Mouse (Mus musculus): Measurements from ENCODE around the gene Scaper. TPM values are rescaled to one million over a fixed set of nuclear protein-coding genes. Genes with fewer than 3 reads are reported as not detected.

Gene Scaper
- polyA plus RNA-seq, 1 experiment from 2014 or later = 7.7 TPM

DNA sequence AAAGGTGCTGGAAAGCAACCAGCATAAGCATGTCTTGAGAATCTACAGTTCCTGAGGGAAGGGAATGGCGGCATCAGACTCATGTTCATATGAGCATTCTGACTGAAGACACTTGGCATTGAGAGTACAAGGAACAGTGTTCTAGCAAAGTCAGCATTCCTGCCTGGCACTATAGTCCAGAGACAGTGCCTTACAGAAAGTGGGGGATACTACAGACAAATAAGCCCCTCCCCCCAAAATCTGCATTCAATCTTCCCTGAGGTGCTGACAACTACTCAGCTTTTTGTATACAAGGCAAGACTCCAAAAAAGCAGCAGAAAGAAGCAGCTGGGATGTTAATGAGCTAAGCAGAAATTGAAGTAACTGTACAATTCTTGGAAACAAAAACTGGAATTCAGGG is 59.9 kb downstream of the Scaper start:
- Histone ChIP-seq H3K27me3 (no peaks in the 10 kb centered on the region), H3K4me3 (no peak overlapping the region), H3K9ac (no peak overlapping the region), H3K27ac (no peak overlapping the region), H3K4me2 (no peak overlapping the region), H3K9me3 (no peaks in the 10 kb centered on the region), H3K4me1 (no peaks in the 10 kb centered on the region), H3K36me3 (no peaks in the 10 kb centered on the region)
- peak; percentile 39; the same call in 1 of the 2 replicates for ATAC-seq (ENCODE audit: borderline replicate concordance, extremely low read depth, low FRiP score, low TSS enrichment)
- 69% methylated on average over 1 of the region's 1 CpGs for WGBS

DNA sequence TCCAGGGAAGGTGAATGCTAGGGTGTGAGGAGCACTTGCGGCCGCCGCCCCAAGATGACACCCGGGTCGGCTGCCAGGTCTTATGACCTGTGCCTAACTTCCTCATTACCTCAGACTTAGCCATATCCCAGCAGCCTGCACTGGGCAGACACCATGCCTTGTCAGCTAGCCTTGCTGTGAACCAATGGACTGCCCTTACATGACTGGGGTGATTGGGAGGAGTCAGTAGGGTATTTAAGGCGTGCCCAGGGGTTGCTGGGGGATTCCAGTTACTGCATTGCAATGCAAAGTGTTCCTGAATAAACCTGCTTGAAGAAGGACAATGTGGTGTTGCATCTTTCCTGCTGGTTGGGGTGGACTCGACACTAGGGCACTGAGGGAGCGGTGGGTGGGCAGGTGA is 148.5 kb downstream of the Scaper start:
- H3K4me3 ChIP-seq = no peak overlapping the region
- H3K9ac ChIP-seq = no peak overlapping the region
- no peak overlapping the region for H3K4me2 ChIP-seq
- H3K27ac ChIP-seq = no peak overlapping the region
- no peaks in the 10 kb centered on the region for H3K9me3 ChIP-seq
- ATAC-seq (ENCODE audit: borderline replicate concordance, extremely low read depth, low FRiP score, low TSS enrichment) = no peak
- 86% methylated on average over 8 of the region's 8 CpGs for WGBS
- H3K27me3 ChIP-seq = no peaks in the 10 kb centered on the region
- no peaks in the 10 kb centered on the region for H3K36me3 ChIP-seq
- no peaks in the 10 kb centered on the region for H3K4me1 ChIP-seq

DNA sequence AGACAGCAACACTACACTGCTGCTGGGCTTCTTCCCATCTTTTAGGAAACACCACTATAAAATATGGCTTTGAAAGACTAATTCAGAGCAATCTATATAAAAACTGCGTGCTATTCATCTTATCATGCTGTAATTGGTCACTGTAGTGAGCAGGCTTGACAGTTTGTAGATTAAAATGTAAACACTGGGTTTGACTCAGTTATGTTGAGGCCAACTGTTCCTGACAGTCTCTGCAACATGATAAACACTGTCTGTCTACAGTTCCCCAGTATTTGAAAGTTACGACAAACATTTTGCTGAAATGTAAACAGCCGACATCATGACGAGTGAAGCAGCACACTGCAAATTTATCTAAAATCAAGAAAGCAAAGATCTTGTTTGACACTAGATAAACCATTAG is 225.9 kb downstream of the Scaper start:
- no peak overlapping the region for H3K9ac ChIP-seq
- peak; percentile 74; the same call in 1 of the 2 replicates for ATAC-seq (ENCODE audit: borderline replicate concordance, extremely low read depth, low FRiP score, low TSS enrichment)
- H3K27ac ChIP-seq = no peak overlapping the region
- no peaks in the 10 kb centered on the region for H3K9me3 ChIP-seq
- H3K4me1 ChIP-seq = no peaks in the 10 kb centered on the region
- WGBS = 17% methylated on average over 4 of the region's 4 CpGs
- no peaks in the 10 kb centered on the region for H3K27me3 ChIP-seq
- no peak overlapping the region for H3K4me3 ChIP-seq
- no peaks in the 10 kb centered on the region for H3K36me3 ChIP-seq
- no peak overlapping the region for H3K4me2 ChIP-seq

DNA sequence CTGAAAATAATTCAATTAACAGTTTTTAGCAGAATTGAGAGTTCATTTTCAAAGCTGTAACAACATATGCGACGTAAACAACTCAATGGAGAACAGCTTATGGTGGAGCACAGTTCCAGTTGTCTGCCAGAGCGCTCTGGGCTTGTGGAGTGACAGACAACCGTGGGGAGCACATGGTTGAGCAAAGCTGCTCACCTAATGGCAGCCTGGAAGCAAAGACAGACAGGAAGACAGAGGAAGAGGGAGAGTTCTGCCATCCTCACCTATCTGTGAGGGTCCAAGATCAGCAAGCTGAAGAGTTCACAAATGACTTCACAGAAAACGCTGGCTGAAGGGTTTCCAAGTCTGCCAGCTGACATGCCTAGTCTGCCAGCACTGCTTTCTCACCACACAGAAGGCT is 227.4 kb downstream of the Scaper start:
- no peaks in the 10 kb centered on the region for H3K4me1 ChIP-seq
- H3K4me3 ChIP-seq = no peak overlapping the region
- no peak for ATAC-seq (ENCODE audit: borderline replicate concordance, extremely low read depth, low FRiP score, low TSS enrichment)
- H3K36me3 ChIP-seq = no peaks in the 10 kb centered on the region
- H3K9ac ChIP-seq = no peak overlapping the region
- 77% methylated on average over 5 of the region's 5 CpGs for WGBS
- H3K27ac ChIP-seq = no peak overlapping the region
- H3K27me3 ChIP-seq = no peaks in the 10 kb centered on the region
- no peak overlapping the region for H3K4me2 ChIP-seq
- no peaks in the 10 kb centered on the region for H3K9me3 ChIP-seq

DNA sequence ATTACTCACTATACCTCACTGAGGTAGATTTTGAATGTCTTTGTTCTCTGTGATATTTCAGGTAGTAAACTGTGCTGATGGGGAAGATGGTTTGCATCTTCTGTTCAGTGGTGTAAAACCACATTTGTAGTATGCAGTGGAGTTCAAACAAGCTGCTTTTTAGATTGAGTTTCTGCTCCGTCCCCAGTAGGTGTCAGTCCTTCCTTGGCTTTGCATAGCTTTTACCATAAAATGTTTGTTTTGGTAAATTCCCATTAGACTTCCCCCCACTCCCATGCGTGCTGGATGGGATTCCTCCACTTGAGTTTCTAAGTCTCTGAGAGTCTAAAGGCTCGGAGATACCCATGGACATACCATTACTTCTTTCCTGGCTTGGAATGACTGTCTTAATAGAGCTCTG is 231.3 kb downstream of the Scaper start:
- Histone ChIP-seq H3K9me3 (no peaks in the 10 kb centered on the region), H3K4me1 (no peaks in the 10 kb centered on the region), H3K9ac (no peak overlapping the region), H3K36me3 (no peaks in the 10 kb centered on the region), H3K27ac (no peak overlapping the region), H3K4me2 (no peak overlapping the region), H3K4me3 (no peak overlapping the region), H3K27me3 (no peaks in the 10 kb centered on the region)
- 50% methylated on average over 3 of the region's 3 CpGs for WGBS
- ATAC-seq (ENCODE audit: borderline replicate concordance, extremely low read depth, low FRiP score, low TSS enrichment) = no peak

DNA sequence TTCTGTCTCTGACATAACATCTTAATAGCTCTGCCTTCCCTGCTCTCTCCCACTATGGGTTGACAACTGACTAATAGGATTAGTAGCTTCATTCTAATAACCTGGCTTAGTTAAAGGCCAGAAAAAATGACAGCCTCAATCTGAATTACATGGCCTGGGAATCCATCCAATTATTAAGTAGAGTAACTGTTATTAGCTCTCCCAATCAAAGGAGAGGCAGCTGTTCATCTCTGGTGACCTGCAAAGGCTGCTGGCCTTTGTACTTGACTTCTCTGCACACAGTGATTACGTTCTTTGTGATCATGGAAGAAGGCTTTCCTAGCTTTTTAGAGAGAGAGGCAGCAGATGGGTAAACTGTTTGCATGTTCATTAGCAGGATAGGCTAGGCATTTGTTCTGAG is 242.6 kb downstream of the Scaper start:
- WGBS = 39% methylated on average over 1 of the region's 1 CpGs
- Histone ChIP-seq H3K9ac (no peak overlapping the region), H3K9me3 (no peaks in the 10 kb centered on the region), H3K4me1 (no peaks in the 10 kb centered on the region), H3K36me3 (no peaks in the 10 kb centered on the region), H3K4me2 (no peak overlapping the region), H3K27me3 (no peaks in the 10 kb centered on the region), H3K27ac (no peak overlapping the region), H3K4me3 (no peak overlapping the region)
- no peak for ATAC-seq (ENCODE audit: borderline replicate concordance, extremely low read depth, low FRiP score, low TSS enrichment)

DNA sequence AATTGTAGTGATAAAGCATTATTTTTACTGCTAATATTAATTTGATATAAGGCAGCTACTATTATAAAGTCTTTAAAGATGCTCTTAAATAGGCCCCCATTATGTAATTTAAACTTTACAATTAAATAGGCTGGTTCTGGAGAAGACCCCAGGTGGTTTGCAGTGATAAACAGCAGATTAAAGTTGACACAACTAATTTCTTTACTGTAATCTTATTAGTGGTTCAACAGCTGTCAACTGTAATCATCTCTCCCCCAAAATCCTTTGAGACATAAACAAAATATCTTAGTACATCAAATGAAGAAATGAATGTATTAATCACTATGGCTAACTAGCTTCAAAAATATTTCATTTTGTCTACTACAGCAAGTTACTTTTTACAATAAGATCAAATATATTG is 260.8 kb downstream of the Scaper start:
- H3K4me1 ChIP-seq = no peaks in the 10 kb centered on the region
- no peaks in the 10 kb centered on the region for H3K36me3 ChIP-seq
- no peak overlapping the region for H3K9ac ChIP-seq
- H3K27ac ChIP-seq = no peak overlapping the region
- no peak overlapping the region for H3K4me2 ChIP-seq
- no peaks in the 10 kb centered on the region for H3K27me3 ChIP-seq
- no peak for ATAC-seq (ENCODE audit: borderline replicate concordance, extremely low read depth, low FRiP score, low TSS enrichment)
- no peak overlapping the region for H3K4me3 ChIP-seq
- H3K9me3 ChIP-seq = no peaks in the 10 kb centered on the region

DNA sequence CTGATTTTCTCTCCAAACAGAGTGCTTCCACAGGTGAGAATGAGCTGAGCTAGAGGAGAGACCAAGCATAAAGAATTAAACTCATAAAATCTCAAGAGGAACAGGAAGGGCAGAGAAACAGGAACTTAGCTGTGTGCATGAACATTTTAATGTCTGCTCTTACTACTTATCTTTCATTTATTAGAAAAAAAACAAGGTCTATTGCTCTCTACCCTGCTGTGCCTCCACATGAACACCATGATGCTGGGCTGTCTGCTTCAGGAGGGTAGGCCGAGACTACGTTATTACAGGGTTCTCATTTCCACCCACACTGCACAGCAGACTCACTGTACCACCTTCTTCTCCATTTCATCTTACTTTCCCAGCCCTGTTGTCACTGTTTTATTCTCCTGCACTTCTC is 291.5 kb downstream of the Scaper start:
- WGBS = 81% methylated on average over 2 of the region's 2 CpGs
- ATAC-seq (ENCODE audit: borderline replicate concordance, extremely low read depth, low FRiP score, low TSS enrichment) = no peak

DNA sequence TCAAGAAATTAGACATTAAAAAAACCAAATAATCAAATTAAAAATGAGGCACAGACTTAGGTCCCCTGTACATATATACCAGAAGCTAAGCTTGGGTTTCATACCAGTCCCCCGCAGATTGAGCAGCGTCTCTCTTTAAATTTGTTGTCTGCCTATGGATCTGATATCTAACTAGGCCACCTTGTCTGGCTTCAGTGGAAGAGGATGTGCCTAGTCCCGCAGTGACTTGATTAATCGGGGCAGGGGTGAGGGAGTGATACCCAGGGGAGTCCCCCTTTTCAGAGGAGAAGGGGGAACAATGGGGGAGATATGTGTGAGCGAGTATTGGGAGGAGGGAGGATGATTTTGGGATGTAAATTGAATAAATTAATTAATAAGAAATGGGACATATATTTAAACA is 310.9 kb downstream of the Scaper start:
- 72% methylated on average over 5 of the region's 5 CpGs for WGBS
- Histone ChIP-seq H3K27ac (no peak overlapping the region), H3K27me3 (no peaks in the 10 kb centered on the region), H3K4me3 (no peak overlapping the region), H3K4me2 (no peak overlapping the region), H3K4me1 (no peaks in the 10 kb centered on the region), H3K9me3 (no peaks in the 10 kb centered on the region), H3K9ac (no peak overlapping the region), H3K36me3 (no peaks in the 10 kb centered on the region)
- no peak for ATAC-seq (ENCODE audit: borderline replicate concordance, extremely low read depth, low FRiP score, low TSS enrichment)

More for the DNA sequence above, 291.5 kb downstream of the Scaper start:
- no peak overlapping the region for H3K9ac ChIP-seq
- H3K4me1 ChIP-seq = no peaks in the 10 kb centered on the region
- H3K27me3 ChIP-seq = no peaks in the 10 kb centered on the region
- no peak overlapping the region for H3K4me3 ChIP-seq
- no peaks in the 10 kb centered on the region for H3K36me3 ChIP-seq
- H3K27ac ChIP-seq = no peak overlapping the region
- no peaks in the 10 kb centered on the region for H3K9me3 ChIP-seq
- H3K4me2 ChIP-seq = no peak overlapping the region

DNA sequence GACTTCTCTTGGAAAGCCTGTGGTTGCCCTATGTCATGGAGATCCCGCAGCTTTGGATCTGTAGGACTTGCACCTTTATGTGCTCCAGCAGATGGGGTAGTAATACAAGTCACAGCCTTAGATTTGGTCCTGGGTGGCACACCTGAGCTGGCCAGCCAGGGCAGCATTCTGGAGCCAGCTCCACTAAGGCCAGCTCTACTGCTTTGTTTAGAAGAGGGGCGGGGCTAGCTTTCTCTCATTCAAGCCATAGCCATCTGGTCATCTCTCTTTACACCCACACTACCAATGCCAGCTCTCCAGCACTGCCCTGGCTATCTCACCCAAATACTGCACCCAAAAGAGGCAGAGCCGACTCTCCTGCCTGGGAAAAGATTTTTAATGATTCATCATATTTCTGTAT is 323.2 kb downstream of the Scaper start:
- ATAC-seq (ENCODE audit: borderline replicate concordance, extremely low read depth, low FRiP score, low TSS enrichment) = no peak
- no peaks in the 10 kb centered on the region for H3K27me3 ChIP-seq
- WGBS = 82% methylated on average over 3 of the region's 3 CpGs
- no peak overlapping the region for H3K4me2 ChIP-seq
- H3K9ac ChIP-seq = no peak overlapping the region
- H3K4me3 ChIP-seq = no peak overlapping the region
- H3K36me3 ChIP-seq = no peaks in the 10 kb centered on the region
- H3K4me1 ChIP-seq = no peaks in the 10 kb centered on the region
- no peak overlapping the region for H3K27ac ChIP-seq
- no peaks in the 10 kb centered on the region for H3K9me3 ChIP-seq

DNA sequence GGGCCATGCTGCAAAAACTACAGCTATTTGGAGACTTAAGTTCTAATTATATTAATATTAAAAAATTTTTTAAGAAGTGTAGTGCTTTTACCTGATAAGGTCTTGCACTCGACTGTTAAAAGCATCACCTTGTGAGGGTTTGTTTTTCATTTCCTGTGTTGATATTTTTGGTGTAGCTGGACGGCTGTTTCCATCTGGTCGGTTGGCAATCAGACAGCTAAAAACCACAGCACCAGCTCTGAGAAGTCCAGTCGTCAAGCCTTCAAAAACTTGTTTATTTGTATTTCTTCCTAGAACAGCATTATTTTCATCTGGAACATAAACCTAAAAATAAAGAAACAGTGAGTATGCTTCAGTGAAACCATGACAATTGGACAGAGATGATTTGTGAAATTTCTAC is 328.2 kb downstream of the Scaper start:
- WGBS = 34% methylated on average over 4 of the region's 4 CpGs
- Histone ChIP-seq H3K27me3 (no peaks in the 10 kb centered on the region), H3K9me3 (no peaks in the 10 kb centered on the region), H3K9ac (no peak overlapping the region), H3K4me1 (no peaks in the 10 kb centered on the region), H3K36me3 (no peaks in the 10 kb centered on the region), H3K4me3 (no peak overlapping the region), H3K4me2 (no peak overlapping the region), H3K27ac (no peak overlapping the region)
- ATAC-seq (ENCODE audit: borderline replicate concordance, extremely low read depth, low FRiP score, low TSS enrichment) = no peak

DNA sequence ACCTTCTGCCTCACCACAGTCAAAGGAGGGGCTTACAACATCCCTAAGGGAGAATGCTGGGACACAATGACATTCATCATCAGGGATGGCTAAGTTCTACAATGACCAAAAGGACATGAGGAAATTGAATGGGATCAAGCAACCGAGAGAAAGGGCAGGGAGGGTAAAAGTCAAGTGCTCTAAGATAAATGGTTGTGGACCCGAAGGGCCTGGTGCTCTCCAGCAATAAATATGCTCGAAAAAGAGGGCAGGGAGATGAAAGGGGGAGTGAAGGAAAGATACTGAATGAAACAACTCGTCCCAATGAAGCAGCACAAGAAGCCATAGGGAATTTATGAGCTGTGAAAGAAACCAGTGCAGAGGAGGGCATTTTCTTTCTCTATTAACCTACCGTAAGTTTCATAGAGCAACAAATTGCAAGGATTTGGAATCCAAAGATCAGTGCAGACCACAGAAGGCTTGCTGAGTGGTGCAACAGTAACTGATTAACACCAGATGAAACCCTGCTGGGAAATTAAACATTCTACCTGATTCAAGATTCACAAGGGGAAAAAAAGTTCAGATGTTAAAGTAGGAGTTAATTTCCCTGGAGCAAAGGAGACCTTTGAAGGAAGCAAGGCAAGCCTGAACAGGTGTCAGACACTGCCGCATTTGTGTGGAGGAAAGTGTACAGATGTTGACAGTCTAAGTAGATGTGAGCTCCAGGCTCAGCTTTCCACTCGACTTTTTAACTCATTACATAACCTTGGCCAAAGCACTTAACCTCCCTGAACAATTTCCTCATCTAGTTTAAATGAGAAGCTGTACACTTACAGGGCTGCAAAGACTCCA is 329.0 kb downstream of the Scaper start:
- ATAC-seq (ENCODE audit: borderline replicate concordance, extremely low read depth, low FRiP score, low TSS enrichment) = no peak
- Histone ChIP-seq H3K4me1 (no peaks in the 10 kb centered on the region), H3K27ac (no peak overlapping the region), H3K27me3 (no peaks in the 10 kb centered on the region), H3K9ac (no peak overlapping the region), H3K4me3 (no peak overlapping the region), H3K4me2 (no peak overlapping the region), H3K36me3 (no peaks in the 10 kb centered on the region), H3K9me3 (no peaks in the 10 kb centered on the region)
- WGBS = 19% methylated on average over 7 of the region's 7 CpGs

DNA sequence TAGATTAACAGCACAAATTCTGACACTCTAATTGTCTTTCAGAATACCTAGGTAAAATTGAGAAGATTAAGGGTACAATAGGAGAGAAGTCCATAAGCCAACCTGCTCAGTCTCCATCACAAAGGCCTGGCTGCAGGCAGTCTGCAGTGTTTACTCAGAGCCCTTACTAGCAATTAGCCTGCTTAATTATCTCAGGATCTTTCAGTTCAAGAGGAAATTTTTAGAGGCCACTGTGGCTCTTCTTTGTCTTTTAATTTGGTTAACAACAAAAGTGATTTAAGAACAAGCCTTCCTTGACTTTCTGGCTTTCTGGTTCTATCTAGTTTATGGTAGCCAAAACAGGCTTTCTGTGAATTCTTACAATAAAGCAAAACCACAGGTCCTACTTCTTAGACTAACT is 339.3 kb downstream of the Scaper start:
- no peak overlapping the region for H3K9ac ChIP-seq
- ATAC-seq (ENCODE audit: borderline replicate concordance, extremely low read depth, low FRiP score, low TSS enrichment) = no peak
- H3K4me1 ChIP-seq = no peaks in the 10 kb centered on the region
- no peaks in the 10 kb centered on the region for H3K36me3 ChIP-seq
- H3K4me2 ChIP-seq = no peak overlapping the region
- H3K4me3 ChIP-seq = no peak overlapping the region
- no peak overlapping the region for H3K27ac ChIP-seq
- no peaks in the 10 kb centered on the region for H3K27me3 ChIP-seq
- no peaks in the 10 kb centered on the region for H3K9me3 ChIP-seq

All from lung, embryonic 15.5 days (tissue).